29 mouse cellular contexts compared by ENCODE assay signal in genomic region chr3:25763689-25764088, GRCm38 (mm10).
"Had no signal": no experiment of that assay in that cellular context is flagged by ENCODE, and none has a peak within 500 bp of the region (broad histone marks: within the 10 kb centered on the region; RNA-seq: fewer than 3 reads in every experiment).

No protein-coding gene starts in this region.

- DNase-seq: cerebellum, adult 2 months; cerebellum, adult 8-10 months; cerebellum, adult 9-10 months; cerebellum, adult 9-11 months; cerebellum, postnatal 10 days; cerebellum, postnatal 14 days; cerebellum, postnatal 25 days; cerebellum, postnatal 36 days; embryo, embryonic 11 days; forebrain, postnatal 0 days; gastrocnemius, adult 2 months; gastrocnemius, postnatal 10 days; gastrocnemius, postnatal 14 days; gastrocnemius, postnatal 25 days; gastrocnemius, postnatal 36 days; heart, adult 11 months; heart, adult 18-20 months; heart, adult 2 months had no signal

- ATAC-seq: forebrain, embryonic 13.5 days; forebrain, embryonic 14.5 days; forebrain, embryonic 15.5 days; forebrain, embryonic 16.5 days; forebrain, postnatal 0 days had no signal

- H3K4me3 ChIP-seq: embryonic facial prominence, embryonic 10.5 days; embryonic facial prominence, embryonic 12.5 days; embryonic facial prominence, embryonic 13.5 days; embryonic facial prominence, embryonic 15.5 days; erythroblast, embryonic 14.5 days; forebrain, embryonic 10.5 days; forebrain, embryonic 12.5 days; forebrain, embryonic 13.5 days; forebrain, embryonic 15.5 days; gastrocnemius, adult 2 months; heart, adult 2 months had no signal

- H3K27ac ChIP-seq: embryonic facial prominence, embryonic 10.5 days; embryonic facial prominence, embryonic 12.5 days; embryonic facial prominence, embryonic 13.5 days; embryonic facial prominence, embryonic 15.5 days; forebrain, embryonic 10.5 days; forebrain, embryonic 12.5 days; forebrain, embryonic 13.5 days; forebrain, embryonic 15.5 days; gastrocnemius, adult 2 months; heart, adult 2 months had no signal
